Mouse (Mus musculus) left cerebral cortex, postnatal 25 days (tissue): ENCODE measurements around the gene Hmox1. TPM values are rescaled to one million over a fixed set of nuclear protein-coding genes. Genes with fewer than 3 reads are reported as not detected.
A peak's percentile ranks its signal among the peaks of the same experiment; 100 is the strongest.

ENCODE experiments used
- DNase-seq, 2 experiments: peaks; one replicate each; pipeline ENCODE4 v3.0.0; 2022; ENCODE audit warnings: low spot score in 2 of 2, mixed read lengths in 1 of 2
- intact Hi-C: fragments of 180-260 bp; cut with DNase I; formaldehyde crosslinking; loops from one replicate; pipeline ENCODE4 v1.15.1; 2025
- total RNA-seq, 2 experiments: library from RNA; stranded (reverse); gene quantifications; 2 replicates each; pipeline ENCODE4 v1.2.3; 2021

The Hmox1 gene
- total RNA-seq, 2 experiments from 2014 or later, result 4.6 to 5.4 TPM

DNA sequence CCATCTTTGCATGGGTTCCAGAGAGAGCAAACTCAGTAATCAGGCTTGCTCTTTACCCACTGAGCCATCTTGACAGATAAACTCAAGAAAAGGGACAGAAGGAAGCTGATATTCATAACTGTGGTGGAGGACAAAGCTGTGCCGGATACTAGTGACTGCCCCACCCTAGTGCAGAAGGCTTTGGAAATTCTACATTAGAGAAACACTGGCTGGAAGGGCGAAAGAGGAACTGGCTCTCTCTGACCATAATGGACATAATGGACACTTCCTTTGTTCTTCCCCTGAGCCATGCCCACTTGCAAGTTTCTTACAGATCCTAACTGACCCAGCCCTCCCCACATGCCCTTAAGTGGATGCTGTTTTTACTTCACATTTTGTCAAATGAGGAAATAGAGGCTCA, 7.4 kb upstream of the Hmox1 start:
- no peak for DNase-seq
- intact Hi-C loops, result no loop called here

DNA sequence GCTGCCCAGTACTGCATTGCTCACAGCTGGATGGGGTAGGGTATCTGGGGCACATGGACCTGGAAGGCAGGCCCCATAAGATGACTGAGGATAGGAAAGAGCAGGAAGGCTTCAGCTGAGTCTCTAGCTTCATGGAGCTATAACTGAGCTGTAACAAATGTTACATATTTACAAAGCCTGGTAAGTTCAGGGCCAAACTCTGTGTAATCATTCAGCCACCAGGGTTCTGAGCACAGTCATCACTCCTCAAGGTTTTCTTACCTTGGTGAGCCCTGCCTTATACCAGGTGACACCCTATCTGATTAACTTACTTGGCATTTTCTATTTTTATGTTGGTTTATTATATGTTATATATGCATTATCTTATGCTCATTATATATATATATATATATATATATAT, 6.3 kb upstream of the Hmox1 start:
- no peak for DNase-seq
- intact Hi-C loops, result no loop called here

DNA sequence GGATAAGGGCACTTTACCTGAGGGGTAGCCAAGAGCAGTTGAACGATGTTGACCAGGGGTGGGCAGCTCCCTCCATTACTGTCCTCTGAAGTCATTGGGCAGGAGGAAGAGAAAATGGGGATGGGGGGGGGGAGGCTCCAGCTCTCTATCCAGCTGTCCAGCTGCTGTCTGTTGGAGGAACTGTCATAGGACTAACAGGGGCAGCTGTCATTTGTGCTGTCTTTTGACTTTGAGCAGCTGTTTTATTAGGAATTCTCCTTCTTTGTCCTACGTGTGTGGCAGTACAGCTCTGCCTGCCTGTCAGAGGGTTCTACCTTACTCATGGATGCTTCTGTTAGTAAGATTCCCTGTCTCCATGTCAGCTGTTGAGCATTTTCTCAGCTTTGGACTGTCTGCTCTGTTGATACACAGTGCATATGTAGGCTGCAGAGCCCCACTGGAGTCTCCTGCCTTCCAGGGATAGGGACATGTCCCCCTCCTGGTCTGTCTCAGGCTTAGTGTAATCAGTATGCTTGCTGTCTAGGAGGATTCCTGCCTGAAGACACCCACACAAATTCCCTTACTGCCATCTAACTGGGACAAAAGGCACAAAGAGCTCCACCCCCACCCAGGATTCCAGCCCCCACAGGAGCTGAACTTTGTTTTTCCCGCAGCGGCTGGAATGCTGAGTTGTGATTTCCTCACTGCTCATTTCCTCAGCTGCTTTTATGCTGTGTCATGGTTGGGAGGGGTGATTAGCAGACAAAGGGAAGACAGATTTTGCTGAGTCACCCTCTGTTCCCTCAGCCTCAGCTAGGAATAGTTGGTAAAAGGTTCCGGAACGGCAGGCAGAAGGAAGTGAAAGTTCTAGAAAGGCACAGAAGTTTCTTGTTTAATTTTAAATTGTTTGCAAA, 4.2 kb upstream of the Hmox1 start:
- intact Hi-C loops, result no loop called here

DNA sequence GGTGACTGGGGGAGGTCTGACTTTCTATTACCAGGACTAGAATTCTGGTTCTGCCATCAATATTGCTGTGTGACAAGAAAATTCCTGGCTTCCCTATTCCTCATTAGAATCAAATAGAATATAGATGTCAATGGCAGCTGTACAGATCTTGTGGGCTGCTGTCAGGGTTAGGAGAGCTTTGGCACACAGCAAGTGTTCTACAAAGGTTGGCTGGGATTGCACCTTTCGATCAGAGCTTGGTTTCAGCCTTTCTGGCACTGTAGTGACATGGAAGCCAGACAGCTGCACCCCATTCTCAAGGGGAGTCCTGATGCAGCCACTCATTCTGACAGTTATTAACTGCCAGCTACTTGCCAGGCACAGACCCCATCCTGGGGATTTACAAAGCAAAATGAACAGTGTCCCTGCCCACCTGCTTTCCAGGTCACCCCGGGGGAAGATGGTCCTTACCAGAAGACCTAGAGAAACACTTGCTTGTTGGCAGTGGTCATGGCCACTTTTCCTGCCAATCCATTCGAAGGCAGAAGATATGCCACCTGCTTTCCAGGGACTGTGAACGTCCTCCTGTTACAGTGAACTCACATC, 2.5 kb upstream of the Hmox1 start:
- intact Hi-C loops, result no loop called here
- DNase-seq, result no peak

More for the DNA sequence above, 4.2 kb upstream of the Hmox1 start:
- peak; percentile 64 to 84 for DNase-seq

DNA sequence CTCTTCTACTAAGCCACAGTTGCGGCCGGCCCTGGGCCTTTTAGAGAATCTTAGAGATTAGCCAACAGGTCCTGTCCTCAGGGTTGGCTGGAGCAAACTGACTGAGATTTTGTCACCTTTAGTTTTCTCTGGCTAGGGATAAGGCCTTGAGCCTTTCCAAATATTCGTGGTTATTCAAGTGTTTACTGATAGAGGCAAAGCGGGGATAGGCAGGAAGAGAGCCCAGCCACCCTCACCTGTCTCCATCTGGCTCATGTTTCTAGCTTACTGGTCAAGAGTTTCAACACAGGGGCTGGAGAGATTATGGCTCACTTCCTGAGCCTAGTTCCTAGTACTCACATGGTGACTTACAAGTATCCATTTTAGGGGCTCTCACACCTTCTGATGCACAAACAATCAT, 9.5 kb downstream of the Hmox1 start:
- intact Hi-C loops, result no loop called here
- no peak for DNase-seq

DNA sequence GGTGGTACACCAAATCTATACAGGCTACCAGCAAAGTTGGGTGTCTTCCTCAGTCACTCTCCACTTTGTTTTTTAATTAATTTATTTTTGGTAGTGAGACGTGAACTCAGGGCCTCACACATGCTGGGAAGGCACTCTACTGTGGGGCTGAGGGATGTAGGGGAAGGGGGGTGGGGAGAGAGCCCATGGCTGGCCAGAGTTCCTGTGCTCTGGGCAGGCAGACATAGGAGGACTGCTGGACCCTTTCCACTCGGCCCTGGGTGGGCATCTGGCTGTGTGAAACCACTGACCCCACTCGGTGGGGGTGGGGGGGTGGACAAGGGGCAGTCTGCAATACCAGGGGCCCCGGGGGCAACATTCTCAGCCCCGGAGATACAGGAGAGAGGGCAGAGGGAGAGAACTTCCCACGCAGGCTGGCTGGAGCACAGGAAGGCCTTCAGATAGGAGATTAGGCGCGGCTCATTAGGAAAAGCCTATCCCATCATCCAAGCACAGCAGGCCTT, 10.0 kb downstream of the Hmox1 start:
- intact Hi-C loops, result no loop called here
- no peak for DNase-seq

DNA sequence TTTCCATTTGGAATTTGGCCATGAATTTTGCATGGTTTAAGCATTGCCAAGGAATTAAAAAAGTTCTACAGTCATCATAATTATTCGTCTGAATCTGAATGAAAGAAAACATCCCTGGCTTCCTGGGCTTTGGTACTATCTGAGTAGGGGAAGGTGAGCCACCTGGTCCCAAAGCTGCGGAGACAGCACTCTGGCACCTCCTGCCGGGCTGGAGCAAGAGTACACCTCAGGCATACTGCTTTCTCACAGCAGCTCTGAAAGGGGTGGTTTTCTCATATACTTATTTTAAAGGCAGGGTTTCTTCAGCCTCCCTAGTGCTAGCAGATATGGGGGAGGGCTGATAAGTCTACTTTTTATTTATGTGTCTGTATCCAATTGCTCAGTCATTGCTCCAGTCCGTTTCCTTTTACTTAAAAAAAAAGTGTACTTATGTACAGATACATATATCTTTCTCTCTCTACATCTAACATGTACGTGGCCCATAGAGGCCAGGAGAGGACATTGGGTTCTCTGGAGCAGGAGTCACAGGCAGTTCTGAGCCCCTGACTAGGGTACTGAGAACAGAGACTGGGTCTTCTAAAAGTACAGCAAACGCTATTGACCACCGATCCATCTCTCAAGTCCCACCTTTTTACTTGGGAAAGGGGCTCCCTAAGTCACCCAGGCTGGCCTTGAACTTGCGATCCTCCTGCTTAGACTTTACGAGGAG, 15.3 kb downstream of the Hmox1 start:
- peak; percentile 69 to 78 for DNase-seq
- intact Hi-C loops, result loop anchor here (1.0 kb wide), 1 partner anchor 37 kb away; no protein-coding TSS in a partner anchor

DNA sequence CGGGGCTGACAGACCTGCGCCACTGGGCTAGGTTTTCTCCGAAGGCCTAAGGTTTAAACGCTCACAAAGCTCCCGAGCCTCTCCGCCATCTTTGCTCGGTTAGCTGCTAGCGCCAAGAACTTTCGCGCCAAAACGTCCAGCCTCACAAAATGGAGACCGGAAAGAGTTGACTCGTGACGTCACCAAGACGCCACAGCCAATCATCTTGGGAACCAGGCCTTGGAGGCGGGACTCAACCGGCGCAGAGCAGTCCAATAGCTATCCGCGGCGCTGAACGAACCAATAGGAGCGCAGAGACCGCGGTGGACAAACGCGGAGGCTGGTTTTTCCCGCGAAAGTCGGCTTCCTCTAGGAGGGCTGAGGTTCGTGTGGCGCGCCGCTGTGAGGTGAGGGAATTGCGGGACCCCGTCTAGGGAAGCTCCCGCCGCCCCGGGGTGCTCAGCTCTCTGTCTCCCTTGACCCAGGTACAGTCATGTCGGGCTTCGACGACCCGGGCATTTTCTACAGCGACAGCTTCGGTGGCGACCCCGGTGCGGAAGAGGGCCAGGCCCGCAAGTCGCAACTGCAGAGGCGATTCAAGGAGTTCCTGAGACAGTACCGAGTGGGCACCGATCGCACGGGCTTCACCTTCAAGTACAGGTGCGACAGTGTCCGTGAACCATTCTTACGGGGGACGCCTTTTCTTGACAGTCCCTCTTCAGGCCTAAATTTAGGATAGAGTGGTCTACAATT, 16.0 kb downstream of the Hmox1 start, which contains the start of gene Mcm5:
TSS of gene Mcm5 (plus strand) at position 334 of the 732 bp plus-strand sequence.
- peak; percentile 99 to 100 for DNase-seq
- intact Hi-C loops, result no loop called here

DNA sequence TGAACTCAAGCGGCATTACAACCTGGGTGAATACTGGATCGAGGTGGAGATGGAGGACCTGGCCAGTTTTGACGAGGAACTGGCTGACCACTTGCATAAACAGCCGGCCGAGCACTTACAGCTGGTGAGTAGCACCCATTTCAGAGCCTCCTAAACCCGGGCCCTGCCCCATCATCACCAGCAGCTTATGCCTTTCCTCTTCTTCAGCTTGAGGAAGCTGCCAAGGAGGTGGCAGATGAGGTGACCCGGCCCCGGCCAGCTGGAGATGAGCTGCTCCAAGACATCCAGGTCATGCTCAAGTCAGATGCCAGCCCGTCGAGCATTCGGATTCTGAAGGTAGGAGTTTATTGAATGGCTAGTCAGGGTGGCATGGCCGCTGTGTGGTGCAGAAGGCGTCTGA, 16.7 kb downstream of the Hmox1 start:
- DNase-seq, result no peak
- intact Hi-C loops, result no loop called here

DNA sequence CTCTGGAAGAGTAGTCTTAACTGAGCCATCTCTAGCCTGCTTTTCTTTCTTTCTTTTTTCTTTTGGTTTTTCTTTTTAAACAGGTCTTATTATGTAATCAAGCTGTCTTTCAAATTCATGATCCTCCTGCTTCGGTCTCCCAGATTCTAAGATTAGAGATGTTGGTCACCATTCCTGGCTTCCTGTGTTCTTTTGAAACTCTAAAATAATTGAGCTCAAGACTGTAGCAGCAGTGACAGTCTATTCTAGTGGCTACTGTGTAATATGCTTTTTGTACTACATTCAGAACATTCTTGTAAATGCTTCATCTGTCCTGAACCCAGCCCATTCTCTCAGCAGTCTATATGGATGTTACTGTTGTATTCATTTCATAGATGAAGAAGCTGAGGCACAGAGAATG, 25.1 kb downstream of the Hmox1 start:
- DNase-seq, result peak in 1 of 2 experiments; percentile 59
- intact Hi-C loops, result no loop called here

DNA sequence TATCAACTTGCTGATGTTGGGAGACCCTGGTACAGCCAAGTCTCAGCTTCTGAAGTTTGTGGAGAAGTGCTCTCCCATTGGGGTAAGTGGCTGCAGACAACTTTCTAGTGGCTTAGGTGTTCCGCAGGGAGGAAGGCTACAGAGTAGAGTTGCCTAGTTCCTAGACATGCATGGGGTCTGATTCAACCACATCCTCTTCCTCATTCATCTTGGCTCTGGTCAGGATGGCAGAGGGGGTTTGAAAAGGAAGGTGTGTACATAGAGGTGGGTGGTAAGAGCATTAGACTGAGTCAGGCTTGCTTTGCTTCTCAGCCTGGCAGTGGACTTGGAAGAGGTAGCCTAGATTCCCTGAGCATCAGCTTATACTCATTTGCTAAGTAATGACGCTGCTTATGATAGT, 25.9 kb downstream of the Hmox1 start:
- no peak for DNase-seq
- intact Hi-C loops, result no loop called here

DNA sequence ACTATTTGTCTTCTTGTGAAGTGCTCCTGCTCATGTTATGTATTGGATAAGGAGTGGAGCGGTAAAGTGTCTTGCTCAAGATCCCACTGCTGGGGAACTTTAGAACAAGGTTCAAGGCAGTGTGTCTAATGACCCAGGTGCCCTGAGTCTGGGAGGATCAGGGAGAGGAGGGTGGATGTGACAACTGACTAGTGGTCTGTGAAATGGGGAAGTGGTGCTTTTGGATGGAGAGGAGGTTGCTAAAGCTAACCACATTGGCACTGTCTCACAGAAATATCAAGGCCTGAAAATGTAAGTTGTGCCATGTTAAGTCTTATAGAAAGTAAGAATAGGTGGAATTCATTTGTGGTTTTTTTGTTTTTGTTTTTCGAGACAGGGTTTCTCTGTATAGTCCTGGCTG, 26.3 kb downstream of the Hmox1 start:
- intact Hi-C loops, result no loop called here
- no peak for DNase-seq

DNA sequence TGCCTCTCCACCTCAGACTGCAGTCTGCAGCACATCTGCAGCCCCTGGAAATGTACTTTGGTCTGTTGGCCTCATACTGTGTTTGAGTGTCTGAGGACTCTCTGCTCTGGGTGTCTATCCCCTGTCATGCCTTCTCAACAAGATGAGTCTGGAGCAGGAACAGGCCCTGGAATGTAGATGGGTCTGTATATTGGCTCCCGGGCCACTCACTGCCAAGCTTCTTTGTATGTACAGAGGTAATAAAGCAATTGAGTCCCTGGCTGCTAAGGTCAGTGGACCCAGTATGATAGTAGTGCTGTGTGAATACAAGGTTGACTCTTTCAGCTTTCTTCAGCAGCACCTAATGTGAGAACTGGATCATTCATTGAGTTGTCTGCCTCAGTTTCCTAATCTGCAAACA, 34.0 kb downstream of the Hmox1 start:
- DNase-seq, result no peak
- intact Hi-C loops, result no loop called here

DNA sequence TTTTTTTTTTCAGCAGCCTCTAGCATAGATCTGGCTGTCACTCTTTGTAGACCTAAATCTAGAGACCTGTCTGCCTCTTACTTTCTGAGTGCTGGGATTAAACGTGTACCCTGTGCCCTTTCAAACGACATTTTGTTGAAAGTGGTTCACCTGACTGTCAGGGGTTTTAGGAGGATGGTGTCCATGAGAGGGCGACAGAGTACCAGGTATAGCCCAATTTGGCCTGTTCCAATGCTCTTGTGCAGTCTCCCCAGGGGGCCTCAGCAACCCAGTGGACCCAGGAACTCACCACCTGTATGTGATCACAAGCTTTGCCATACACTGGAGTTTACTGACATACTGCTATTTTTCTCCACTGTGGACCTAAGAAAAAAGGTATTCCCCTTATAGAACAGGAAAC, 39.1 kb downstream of the Hmox1 start:
- intact Hi-C loops, result loop anchor here (1.0 to 2.0 kb wide), 2 partner anchors 102 to 140 kb away; no protein-coding TSS in a partner anchor
- peak; percentile 43 to 56 for DNase-seq

DNA sequence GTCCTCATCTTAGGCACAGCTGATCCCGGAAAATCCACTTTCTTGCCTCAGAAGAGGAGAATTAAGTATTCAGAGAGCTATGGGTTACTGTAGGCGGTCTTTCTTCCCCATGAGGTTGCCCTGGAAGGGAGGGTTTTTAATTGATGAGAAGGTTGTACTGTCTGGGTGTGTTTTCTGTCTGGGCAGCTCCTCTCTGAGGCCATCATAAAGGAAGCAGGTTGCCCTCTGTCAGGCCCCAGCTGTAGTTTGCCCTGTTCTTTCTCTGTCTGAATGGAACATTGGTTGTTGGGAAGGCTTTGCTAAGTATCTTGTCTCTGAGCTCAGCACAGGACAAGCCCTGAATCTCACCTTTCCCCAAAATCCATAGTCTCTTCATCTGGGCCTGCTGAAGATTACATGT, 40.0 kb downstream of the Hmox1 start:
- intact Hi-C loops, result loop anchor here (1.0 to 2.0 kb wide), 2 partner anchors 85 to 139 kb away; no protein-coding TSS in a partner anchor
- DNase-seq, result no peak

DNA sequence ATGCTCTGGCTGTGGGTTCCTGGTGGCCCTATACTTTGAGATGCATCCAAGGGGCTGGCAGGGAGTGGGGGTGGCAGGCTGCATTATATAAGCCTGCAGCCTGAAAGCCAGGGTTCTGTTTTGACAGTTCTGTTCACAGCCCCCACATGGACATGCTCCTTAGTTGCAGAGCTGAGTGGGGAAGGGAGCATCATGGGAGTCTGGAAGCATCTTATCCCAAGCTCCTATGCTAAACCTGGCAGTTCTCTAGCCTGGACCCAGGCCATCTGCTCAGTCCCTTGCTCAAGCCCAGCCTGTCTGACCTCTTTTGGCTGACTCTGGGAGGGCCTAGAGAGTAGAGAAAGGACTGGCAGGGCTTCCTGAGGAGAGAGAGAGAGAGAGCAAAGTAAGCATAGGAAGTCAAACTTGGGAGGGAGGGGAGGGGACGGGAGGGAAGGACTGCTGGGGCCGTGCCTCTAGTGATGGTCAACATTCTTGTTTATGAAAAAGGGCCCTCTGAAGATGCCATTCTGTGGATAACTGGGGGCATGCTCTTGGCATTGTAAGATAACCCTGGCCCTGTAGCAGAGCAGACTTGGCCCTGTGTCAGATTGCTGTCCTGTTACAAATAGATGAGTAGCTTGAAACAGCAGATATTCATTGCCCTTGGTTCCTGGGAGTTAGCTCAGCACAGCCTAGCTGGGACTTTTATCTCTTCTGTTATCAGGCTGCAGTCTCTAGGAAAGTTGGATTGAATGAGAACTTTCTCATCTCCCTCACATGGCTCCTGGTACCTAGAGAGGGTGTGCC, 41.4 kb downstream of the Hmox1 start:
- peak; percentile 36 to 87 for DNase-seq
- intact Hi-C loops, result no loop called here

DNA sequence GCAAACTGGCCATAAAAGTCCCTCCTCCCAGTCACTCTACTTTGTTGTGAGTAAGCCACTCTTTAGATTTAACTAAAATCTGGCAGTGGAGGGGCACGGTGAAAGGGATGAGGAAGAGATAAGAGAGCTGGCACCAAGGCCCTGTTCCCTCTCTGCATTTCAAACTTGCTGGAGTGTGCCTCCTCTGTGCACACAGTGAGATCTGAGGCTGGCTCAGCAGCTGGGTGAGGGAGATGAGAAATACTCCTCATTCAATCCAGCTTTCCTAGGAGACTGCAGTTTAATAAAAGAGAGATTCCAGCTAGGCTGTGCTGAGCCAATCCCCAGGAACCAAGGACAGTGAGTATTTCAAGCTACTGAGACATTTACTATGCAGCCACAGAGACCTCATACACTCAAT, 42.3 kb downstream of the Hmox1 start:
- intact Hi-C loops, result no loop called here
- peak in 1 of 2 experiments; percentile 65 for DNase-seq

DNA sequence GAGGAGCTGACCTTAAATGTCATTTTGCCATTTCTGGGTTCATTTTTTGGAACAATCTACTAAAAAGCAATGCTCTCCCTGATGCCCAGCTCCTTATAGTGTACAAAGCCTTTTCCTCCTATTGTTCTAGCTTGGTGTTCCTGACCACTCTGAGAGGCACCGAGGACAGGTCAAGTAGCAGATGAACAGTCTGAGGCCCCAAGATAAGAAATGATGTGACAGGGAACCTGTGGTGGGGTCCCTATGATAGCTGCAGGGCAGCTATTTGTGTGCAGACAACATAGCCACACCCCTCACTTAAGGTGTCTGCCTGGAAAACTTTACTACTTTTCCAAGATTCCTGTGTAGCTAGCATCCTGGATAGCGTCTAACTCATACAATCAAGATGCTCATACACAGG, 42.8 kb downstream of the Hmox1 start:
- intact Hi-C loops, result no loop called here
- DNase-seq, result no peak

DNA sequence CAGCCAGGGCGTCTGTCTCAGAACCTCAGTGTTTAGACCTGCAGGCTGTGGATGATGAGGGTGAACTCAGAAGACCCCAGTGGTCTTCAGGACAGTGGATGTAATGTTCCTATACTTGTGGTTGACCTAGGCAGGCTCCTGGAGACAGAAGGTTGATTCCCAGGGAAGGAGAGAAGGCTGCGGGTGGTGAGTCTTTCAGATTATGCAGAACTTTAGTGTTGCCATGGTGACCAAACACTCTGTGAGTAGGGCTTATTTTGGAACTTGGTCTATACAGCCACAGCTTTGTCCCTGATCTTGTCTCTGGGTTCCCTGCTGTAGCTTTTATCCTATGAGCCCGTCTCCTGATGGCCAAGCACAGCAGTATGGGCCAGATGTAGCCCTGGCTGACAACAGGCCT, 44.1 kb downstream of the Hmox1 start:
- intact Hi-C loops, result no loop called here
- DNase-seq, result peak; percentile 60 to 85
